Mouse (Mus musculus) frontal cortex, postnatal 14 days (tissue): ENCODE results near the gene Spata13.

ENCODE experiments used
- DNase-seq, 2 experiments: peaks; one replicate each; pipeline ENCODE4 v3.0.0; 2022; ENCODE audit warnings: low spot score in 2 of 2

The Spata13 gene

GRCm38 (mm10) chr14:60633961-60634864 is at the start of gene Spata13:
Gene Spata13 (plus strand): TSS chr14:60634001.
- peak; percentile 54 to 72 for DNase-seq

- DNase-seq, result no peak
Observed at GRCm38 (mm10) chr14:60586687-60587453, 46.9 kb upstream of the Spata13 start.

- DNase-seq, result no peak
Observed at GRCm38 (mm10) chr14:60589001-60589400, 44.8 kb upstream of the Spata13 start.

GRCm38 (mm10) chr14:60592339-60592738 is 41.5 kb upstream of the Spata13 start:
- no peak for DNase-seq

GRCm38 (mm10) chr14:60592822-60593221 is 41.0 kb upstream of the Spata13 start:
- DNase-seq, result no peak

GRCm38 (mm10) chr14:60597571-60597970 is 36.2 kb upstream of the Spata13 start:
- no peak for DNase-seq

- DNase-seq, result no peak
Observed at GRCm38 (mm10) chr14:60599044-60599443, 34.8 kb upstream of the Spata13 start.

GRCm38 (mm10) chr14:60605564-60605963 is 28.2 kb upstream of the Spata13 start:
- no peak for DNase-seq

GRCm38 (mm10) chr14:60606194-60606593 is 27.6 kb upstream of the Spata13 start:
- DNase-seq, result no peak

- no peak for DNase-seq
Observed at GRCm38 (mm10) chr14:60607743-60608142, 26.1 kb upstream of the Spata13 start.

GRCm38 (mm10) chr14:60609160-60609559 is 24.6 kb upstream of the Spata13 start:
- DNase-seq, result no peak

GRCm38 (mm10) chr14:60612671-60613070 is 21.1 kb upstream of the Spata13 start:
- no peak for DNase-seq

GRCm38 (mm10) chr14:60621076-60621475 is 12.7 kb upstream of the Spata13 start:
- no peak for DNase-seq

GRCm38 (mm10) chr14:60625486-60625885 is 8.3 kb upstream of the Spata13 start:
- DNase-seq, result no peak

- DNase-seq, result no peak
Observed at GRCm38 (mm10) chr14:60629887-60630460, 3.8 kb upstream of the Spata13 start.

- no peak for DNase-seq
Observed at GRCm38 (mm10) chr14:60630981-60631380, 2.8 kb upstream of the Spata13 start.

- no peak for DNase-seq
Observed at GRCm38 (mm10) chr14:60634877-60635771, 1.3 kb downstream of the Spata13 start.

GRCm38 (mm10) chr14:60635911-60636607 is 2.3 kb downstream of the Spata13 start:
- DNase-seq, result no peak

GRCm38 (mm10) chr14:60636608-60636980 is 2.8 kb downstream of the Spata13 start:
- no peak for DNase-seq

GRCm38 (mm10) chr14:60636996-60637395 is 3.2 kb downstream of the Spata13 start:
- DNase-seq, result no peak

GRCm38 (mm10) chr14:60638159-60638558 is 4.4 kb downstream of the Spata13 start:
- no peak for DNase-seq
